Mouse (Mus musculus) stomach, postnatal 0 days (tissue): Measurements from ENCODE around the gene Ndufaf8. TPM values are rescaled to one million over a fixed set of nuclear protein-coding genes. Genes with fewer than 3 reads are reported as not detected.

Source experiments
- ATAC-seq: fragments of 200-750 bp; cut with Nextera tagmentation; 2 replicates; pipeline ENCODE4 v1.8.0; 2017; ENCODE audit not compliant: low FRiP score, low TSS enrichment
- DNase-seq: peaks from one replicate; pipeline ENCODE4 v3.0.0-alpha.2; 2016; ENCODE audit warnings: low spot score
- H3K27ac ChIP-seq: fragments of 300-500 bp; sonication (generic); replicated peaks from 2 replicates; pipeline ENCODE4 v1.5.1; 2014; ENCODE audit warnings: mild to moderate bottlenecking, control low read depth
- H3K27me3 ChIP-seq: fragments of 300-500 bp; sonication (generic); 2 replicates; pipeline ENCODE4 v1.6.1; 2014; ENCODE audit warnings: low read length; ENCODE audit not compliant: control insufficient read depth, insufficient read depth
- H3K36me3 ChIP-seq: fragments of 300-500 bp; sonication (generic); 2 replicates; pipeline ENCODE4 v1.6.1; 2014; ENCODE audit warnings: low read length, mixed read lengths; ENCODE audit not compliant: control insufficient read depth, insufficient read depth
- H3K4me1 ChIP-seq: fragments of 300-500 bp; sonication (generic); replicated peaks from 2 replicates; pipeline ENCODE4 v1.6.1; 2014; ENCODE audit warnings: antibody characterized with exemption; ENCODE audit not compliant: control insufficient read depth, insufficient read depth
- H3K4me2 ChIP-seq: fragments of 300-500 bp; sonication (generic); replicated peaks from 2 replicates; pipeline ENCODE4 v1.6.1; 2014; ENCODE audit warnings: low read depth, mild to moderate bottlenecking, control low read depth, moderate library complexity
- H3K4me3 ChIP-seq: fragments of 300-500 bp; sonication (generic); 2 replicates; pipeline ENCODE4 v1.5.1; 2014; ENCODE audit warnings: low read depth, low read length, control low read depth
- H3K9ac ChIP-seq: fragments of 300-500 bp; sonication (generic); 2 replicates; pipeline ENCODE4 v1.6.1; 2014; ENCODE audit warnings: mild to moderate bottlenecking, low read length, control low read depth, mixed read lengths
- H3K9me3 ChIP-seq: fragments of 300-500 bp; sonication (generic); 2 replicates; pipeline ENCODE4 v1.6.1; 2016; ENCODE audit warnings: low read length; ENCODE audit not compliant: control insufficient read depth
- CTCF ChIP-seq: IDR thresholded peaks from 2 replicates; pipeline ENCODE4 v1.5.1; 2016; ENCODE audit warnings: antibody characterized with exemption, low read depth, mild to moderate bottlenecking, moderate library complexity
- EP300 ChIP-seq: optimal IDR thresholded peaks from 2 replicates; pipeline ENCODE3; 2016; ENCODE audit warnings: antibody characterized with exemption
- WGBS: fragments of 180-500 bp; shearing (Covaris S2); extraction: QIAGEN DNeasy Blood & Tissue Kit; methylation state at CpG from one replicate; pipeline ENCODE4 v1.1.7; 2014; 5-methylcytosine and 5-hydroxymethylcytosine counted together
- polyA plus RNA-seq: library from polyadenylated mRNA; unstranded; fragments of >200 nt; fragmentation: Nextera tagmentation; extraction: Ambion mirVana; gene quantifications from 2 replicates; pipeline ENCODE4 v1.2.1, GENCODE M21; 2015

Ndufaf8 gene
- polyA plus RNA-seq, 1 experiment from 2014 or later = 84.9 TPM

- no peak overlapping the region for H3K9ac ChIP-seq
- ATAC-seq = no peak
- H3K4me3 ChIP-seq = no peak overlapping the region
- H3K27ac ChIP-seq = no peak overlapping the region
- DNase-seq = no peak
- WGBS = 74% methylated on average over 3 of the region's 3 CpGs
- no peaks in the 10 kb centered on the region for H3K4me1 ChIP-seq
- no peak for TF ChIP-seq CTCF
- no peak for TF ChIP-seq EP300
- H3K4me2 ChIP-seq = no peak overlapping the region
- H3K27me3 ChIP-seq = no peaks in the 10 kb centered on the region
- H3K9me3 ChIP-seq = no peaks in the 10 kb centered on the region
- peaks cover 19% of the 10 kb centered on the region for H3K36me3 ChIP-seq
Observed at GRCm38 (mm10) chr11:120076191-120076590, 22.5 kb upstream of the Ndufaf8 start.

- no peak for ATAC-seq
- no peak for DNase-seq
- H3K27me3 ChIP-seq = no peaks in the 10 kb centered on the region
- WGBS = 70% methylated on average over 6 of the region's 6 CpGs
- peaks cover 13% of the 10 kb centered on the region; the same call in 1 of the 2 replicates for H3K36me3 ChIP-seq
- H3K4me1 ChIP-seq = no peaks in the 10 kb centered on the region
- H3K9me3 ChIP-seq = no peaks in the 10 kb centered on the region
- no peak overlapping the region for H3K4me3 ChIP-seq
- TF ChIP-seq EP300 = no peak
- TF ChIP-seq CTCF = no peak
- H3K4me2 ChIP-seq = no peak overlapping the region
- H3K9ac ChIP-seq = no peak overlapping the region
- no peak overlapping the region for H3K27ac ChIP-seq
Observed at GRCm38 (mm10) chr11:120080282-120080681, 18.4 kb upstream of the Ndufaf8 start.

GRCm38 (mm10) chr11:120085891-120086627, 12.7 kb upstream of the Ndufaf8 start:
- under 1% methylated on average over 25 of the region's 25 CpGs for WGBS
- no peaks in the 10 kb centered on the region for H3K4me1 ChIP-seq
- no peaks in the 10 kb centered on the region for H3K27me3 ChIP-seq
- peak overlapping the region; percentile 89 for H3K4me3 ChIP-seq
- peak overlapping the region; percentile 98 for H3K4me2 ChIP-seq
- TF ChIP-seq EP300 (no peak), CTCF (no peak)
- peak; percentile 39 for ATAC-seq
- peak overlapping the region; percentile 84 for H3K9ac ChIP-seq
- H3K9me3 ChIP-seq = no peaks in the 10 kb centered on the region
- 0 out of 2 replicates have a peak, but pooled peaks cover under 1% of the 10 kb centered on the region for H3K36me3 ChIP-seq
- peak; percentile 65 for DNase-seq
- peak overlapping the region; percentile 65; the same call in 1 of the 2 replicates for H3K27ac ChIP-seq

GRCm38 (mm10) chr11:120086702-120087152, 12.0 kb upstream of the Ndufaf8 start, which contains the start of gene Cep131:
Cep131 (minus strand) TSS chr11:120086827.
- H3K27me3 ChIP-seq = no peaks in the 10 kb centered on the region
- H3K36me3 ChIP-seq = 0 out of 2 replicates have a peak, but pooled peaks cover 7% of the 10 kb centered on the region
- peak within 1 kb of the TSS; percentile 65; the same call in 1 of the 2 replicates for H3K27ac ChIP-seq
- H3K9ac ChIP-seq = peak within 1 kb of the TSS; percentile 84
- peak; percentile 98 for DNase-seq
- H3K4me1 ChIP-seq = no peaks in the 10 kb centered on the region
- peak; percentile 99 for ATAC-seq
- peak within 1 kb of the TSS; percentile 98 for H3K4me2 ChIP-seq
- TF ChIP-seq CTCF = no peak; the same call in 1 of the 2 replicates
- TF ChIP-seq EP300 = no peak
- peak within 1 kb of the TSS; percentile 89 for H3K4me3 ChIP-seq
- no peaks in the 10 kb centered on the region for H3K9me3 ChIP-seq
- WGBS = 0% methylated on average over 41 of the region's 42 CpGs

GRCm38 (mm10) chr11:120090661-120091060, 8.1 kb upstream of the Ndufaf8 start:
- Histone ChIP-seq H3K9ac (no peak overlapping the region), H3K4me2 (no peak overlapping the region), H3K27me3 (no peaks in the 10 kb centered on the region), H3K9me3 (no peaks in the 10 kb centered on the region), H3K36me3 (peaks cover 13% of the 10 kb centered on the region; the same call in 1 of the 2 replicates), H3K27ac (no peak overlapping the region), H3K4me3 (no peak overlapping the region), H3K4me1 (no peaks in the 10 kb centered on the region)
- ATAC-seq = no peak
- TF ChIP-seq CTCF (no peak), EP300 (no peak)
- DNase-seq = no peak
- 87% methylated on average over 4 of the region's 4 CpGs for WGBS
